Mouse (Mus musculus): ENCODE results near the gene Fgfr2. TPM values are rescaled to one million over a fixed set of nuclear protein-coding genes. Genes with fewer than 3 reads are reported as not detected.
"Not testable (repeated sequence)": the region's sequence is repeated elsewhere in the genome, so short reads cannot be mapped to it uniquely, and the experiment has no call there.

Fgfr2 gene
- polyA plus RNA-seq, 1 experiment from 2014 or later = 123 TPM

- Histone ChIP-seq H3K9ac (no peak overlapping the region), H3K36me3 (no peaks in the 10 kb centered on the region), H3K4me1 (0 out of 2 replicates have a peak, but pooled peaks cover 9% of the 10 kb centered on the region), H3K9me3 (no peaks in the 10 kb centered on the region), H3K27ac (no peak overlapping the region), H3K27me3 (peaks cover 6% of the 10 kb centered on the region; the same call in 1 of the 2 replicates), H3K4me2 (replicated peaks) (no peak overlapping the region), H3K4me3 (no peak overlapping the region)
- WGBS = 85% methylated on average over 2 of the region's 2 CpGs
- no peak for ATAC-seq (ENCODE audit: low FRiP score, low read depth)
Measured at GRCm38 (mm10) chr7:130621068-130621467, 2502.1 kb downstream of the Fgfr2 start.

GRCm38 (mm10) chr7:130617591-130617990 is 2505.6 kb downstream of the Fgfr2 start:
- H3K36me3 ChIP-seq = no peaks in the 10 kb centered on the region
- H3K27me3 ChIP-seq = no peaks in the 10 kb centered on the region
- no peak overlapping the region for H3K4me2 ChIP-seq (replicated peaks)
- no peak overlapping the region for H3K9ac ChIP-seq
- H3K4me3 ChIP-seq = no peak overlapping the region
- H3K27ac ChIP-seq = no peak overlapping the region
- no peaks in the 10 kb centered on the region for H3K9me3 ChIP-seq
- 0 out of 2 replicates have a peak, but pooled peaks cover 9% of the 10 kb centered on the region for H3K4me1 ChIP-seq
- ATAC-seq (ENCODE audit: low FRiP score, low read depth) = no peak
- WGBS = 95% methylated on average over 3 of the region's 3 CpGs

- H3K9me3 ChIP-seq = no peaks in the 10 kb centered on the region
- no peak overlapping the region for H3K4me3 ChIP-seq
- H3K36me3 ChIP-seq = no peaks in the 10 kb centered on the region
- H3K9ac ChIP-seq = no peak overlapping the region
- H3K4me2 ChIP-seq (replicated peaks) = no peak overlapping the region
- 0 out of 2 replicates have a peak, but pooled peaks cover 4% of the 10 kb centered on the region for H3K4me1 ChIP-seq
- H3K27me3 ChIP-seq = peaks cover 10% of the 10 kb centered on the region
- ATAC-seq (ENCODE audit: low FRiP score, low read depth) = no peak
- 59% methylated on average over 4 of the region's 4 CpGs for WGBS
- H3K27ac ChIP-seq = no peak overlapping the region
Measured at GRCm38 (mm10) chr7:130613973-130614372, 2509.2 kb downstream of the Fgfr2 start.

GRCm38 (mm10) chr7:130606958-130607357 is 2516.2 kb downstream of the Fgfr2 start:
- Histone ChIP-seq H3K9ac (no peak overlapping the region), H3K36me3 (no peaks in the 10 kb centered on the region), H3K4me3 (no peak overlapping the region), H3K27me3 (peaks cover 22% of the 10 kb centered on the region), H3K27ac (no peak overlapping the region), H3K4me2 (replicated peaks) (no peak overlapping the region), H3K4me1 (peaks cover 4% of the 10 kb centered on the region; the same call in 1 of the 2 replicates), H3K9me3 (no peaks in the 10 kb centered on the region)
- ATAC-seq (ENCODE audit: low FRiP score, low read depth) = no peak
- 34% methylated on average over 4 of the region's 4 CpGs for WGBS

GRCm38 (mm10) chr7:130605111-130605510 is 2518.0 kb downstream of the Fgfr2 start:
- Histone ChIP-seq H3K4me3 (no peak overlapping the region), H3K27ac (no peak overlapping the region), H3K27me3 (peaks cover 22% of the 10 kb centered on the region), H3K4me1 (peaks cover 4% of the 10 kb centered on the region; the same call in 1 of the 2 replicates), H3K36me3 (no peaks in the 10 kb centered on the region), H3K9ac (no peak overlapping the region), H3K9me3 (no peaks in the 10 kb centered on the region), H3K4me2 (replicated peaks) (no peak overlapping the region)
- 22% methylated on average over 6 of the region's 6 CpGs for whole genome bisulfite sequencing
- no peak for ATAC-seq (ENCODE audit: low FRiP score, low read depth)

- Histone ChIP-seq H3K27me3 (peaks cover 18% of the 10 kb centered on the region), H3K27ac (no peak overlapping the region), H3K4me1 (peaks cover 4% of the 10 kb centered on the region; the same call in 1 of the 2 replicates), H3K36me3 (no peaks in the 10 kb centered on the region), H3K9ac (no peak overlapping the region; the same call in 1 of the 2 replicates), H3K4me3 (no peak overlapping the region), H3K4me2 (replicated peaks) (no peak overlapping the region), H3K9me3 (no peaks in the 10 kb centered on the region)
- ATAC-seq (ENCODE audit: low FRiP score, low read depth) = no peak
- whole genome bisulfite sequencing = 63% methylated on average over 2 of the region's 2 CpGs
Measured at GRCm38 (mm10) chr7:130604390-130604789, 2518.8 kb downstream of the Fgfr2 start.

GRCm38 (mm10) chr7:130603556-130603955 is 2519.6 kb downstream of the Fgfr2 start:
- Histone ChIP-seq H3K9ac (no peak overlapping the region), H3K4me3 (no peak overlapping the region), H3K4me2 (replicated peaks) (no peak overlapping the region), H3K27me3 (0 out of 2 replicates have a peak, but pooled peaks cover 14% of the 10 kb centered on the region), H3K9me3 (no peaks in the 10 kb centered on the region), H3K27ac (no peak overlapping the region), H3K4me1 (peaks cover 4% of the 10 kb centered on the region; the same call in 1 of the 2 replicates), H3K36me3 (no peaks in the 10 kb centered on the region)
- no peak for ATAC-seq (ENCODE audit: low FRiP score, low read depth)
- 84% methylated on average over 5 of the region's 5 CpGs for WGBS

GRCm38 (mm10) chr7:130602804-130603203 is 2520.3 kb downstream of the Fgfr2 start:
- Histone ChIP-seq H3K36me3 (no peaks in the 10 kb centered on the region), H3K4me1 (peaks cover 4% of the 10 kb centered on the region; the same call in 1 of the 2 replicates), H3K4me2 (replicated peaks) (no peak overlapping the region), H3K9ac (no peak overlapping the region), H3K9me3 (no peaks in the 10 kb centered on the region), H3K27ac (no peak overlapping the region), H3K27me3 (0 out of 2 replicates have a peak, but pooled peaks cover 9% of the 10 kb centered on the region), H3K4me3 (no peak overlapping the region)
- ATAC-seq (ENCODE audit: low FRiP score, low read depth) = no peak
- WGBS = 97% methylated on average over 1 of the region's 1 CpGs

GRCm38 (mm10) chr7:130600546-130600945 is 2522.6 kb downstream of the Fgfr2 start:
- Histone ChIP-seq H3K4me3 (no peak overlapping the region), H3K36me3 (no peaks in the 10 kb centered on the region), H3K27me3 (0 out of 2 replicates have a peak, but pooled peaks cover 6% of the 10 kb centered on the region), H3K4me2 (replicated peaks) (no peak overlapping the region), H3K9me3 (no peaks in the 10 kb centered on the region), H3K27ac (no peak overlapping the region), H3K9ac (no peak overlapping the region), H3K4me1 (peaks cover 4% of the 10 kb centered on the region; the same call in 1 of the 2 replicates)
- no peak for ATAC-seq (ENCODE audit: low FRiP score, low read depth)
- 76% methylated on average over 2 of the region's 2 CpGs for WGBS

- Histone ChIP-seq H3K4me2 (replicated peaks) (no peak overlapping the region), H3K36me3 (no peaks in the 10 kb centered on the region), H3K4me3 (no peak overlapping the region), H3K9ac (no peak overlapping the region), H3K27ac (no peak overlapping the region), H3K4me1 (peaks cover 4% of the 10 kb centered on the region; the same call in 1 of the 2 replicates), H3K9me3 (no peaks in the 10 kb centered on the region), H3K27me3 (0 out of 2 replicates have a peak, but pooled peaks cover 4% of the 10 kb centered on the region)
- no peak for ATAC-seq (ENCODE audit: low FRiP score, low read depth)
- WGBS = 82% methylated on average over 3 of the region's 3 CpGs
Measured at GRCm38 (mm10) chr7:130600074-130600473, 2523.1 kb downstream of the Fgfr2 start.

- no peak overlapping the region for H3K4me3 ChIP-seq
- H3K4me2 ChIP-seq (replicated peaks) = no peak overlapping the region
- no peak for ATAC-seq (ENCODE audit: low FRiP score, low read depth)
- H3K9me3 ChIP-seq = no peaks in the 10 kb centered on the region
- H3K9ac ChIP-seq = no peak overlapping the region
- 67% methylated on average over 6 of the region's 6 CpGs for WGBS
- no peaks in the 10 kb centered on the region for H3K4me1 ChIP-seq
- no peak overlapping the region for H3K27ac ChIP-seq
- no peaks in the 10 kb centered on the region for H3K36me3 ChIP-seq
- 0 out of 2 replicates have a peak, but pooled peaks cover 4% of the 10 kb centered on the region for H3K27me3 ChIP-seq
Measured at GRCm38 (mm10) chr7:130597546-130597945, 2525.6 kb downstream of the Fgfr2 start.

GRCm38 (mm10) chr7:130596079-130596855 is 2526.9 kb downstream of the Fgfr2 start:
- not testable (repeated sequence) for H3K27me3 ChIP-seq; H3K36me3 ChIP-seq; H3K9me3 ChIP-seq; H3K27ac ChIP-seq; H3K4me2 ChIP-seq (replicated peaks); H3K9ac ChIP-seq; H3K4me3 ChIP-seq; H3K4me1 ChIP-seq; ATAC-seq (ENCODE audit: low FRiP score, low read depth)
- WGBS = 53% methylated on average over 9 of the region's 19 CpGs
